Mouse (Mus musculus) adrenal gland, postnatal 36 days (tissue): ENCODE results near the gene Gm20388. TPM values are rescaled to one million over a fixed set of nuclear protein-coding genes. Genes with fewer than 3 reads are reported as not detected.

Source experiments
- DNase-seq, 2 experiments: peaks; one replicate each; pipeline ENCODE4 v3.0.0; 2021; ENCODE audit warnings: mixed read lengths in 1 of 2
- total RNA-seq, 2 experiments: library from RNA; stranded (reverse); gene quantifications; 2 replicates each; pipeline ENCODE4 v1.2.3; 2021

The Gm20388 gene
- total RNA-seq, 2 experiments from 2014 or later = 2.4 to 7.4 TPM

- DNase-seq = no peak
Measured at GRCm38 (mm10) chr8:120230081-120230480, 319.4 kb downstream of the Gm20388 start.

GRCm38 (mm10) chr8:120230715-120231614, 320.3 kb downstream of the Gm20388 start:
- peak; percentile 56 to 64 for DNase-seq

GRCm38 (mm10) chr8:120231870-120232269, 321.2 kb downstream of the Gm20388 start:
- DNase-seq = no peak

- DNase-seq = no peak
Measured at GRCm38 (mm10) chr8:120232398-120232797, 321.8 kb downstream of the Gm20388 start.

- peak in 1 of 2 experiments; percentile 66 for DNase-seq
Measured at GRCm38 (mm10) chr8:120232913-120233312, 322.3 kb downstream of the Gm20388 start.

- peak; percentile 38 to 52 for DNase-seq
Measured at GRCm38 (mm10) chr8:120234457-120234856, 323.8 kb downstream of the Gm20388 start.

- peak in 1 of 2 experiments; percentile 46 for DNase-seq
Measured at GRCm38 (mm10) chr8:120234866-120235265, 324.2 kb downstream of the Gm20388 start.

GRCm38 (mm10) chr8:120243222-120243621, 332.6 kb downstream of the Gm20388 start:
- peak; percentile 37 to 46 for DNase-seq

GRCm38 (mm10) chr8:120243916-120244451, 333.3 kb downstream of the Gm20388 start:
- no peak for DNase-seq

GRCm38 (mm10) chr8:120244553-120244952, 333.9 kb downstream of the Gm20388 start:
- no peak for DNase-seq

GRCm38 (mm10) chr8:120247618-120248017, 337.0 kb downstream of the Gm20388 start:
- DNase-seq = no peak

GRCm38 (mm10) chr8:120248031-120248430, 337.4 kb downstream of the Gm20388 start:
- no peak for DNase-seq

- DNase-seq = no peak
Measured at GRCm38 (mm10) chr8:120248451-120248850, 337.8 kb downstream of the Gm20388 start.

GRCm38 (mm10) chr8:120249800-120250336, 339.2 kb downstream of the Gm20388 start:
- no peak for DNase-seq

- no peak for DNase-seq
Measured at GRCm38 (mm10) chr8:120250750-120251410, 340.2 kb downstream of the Gm20388 start.

GRCm38 (mm10) chr8:120251411-120252035, 340.9 kb downstream of the Gm20388 start:
- no peak for DNase-seq

- peak; percentile 77 to 81 for DNase-seq
Measured at GRCm38 (mm10) chr8:120253626-120254025, 343.0 kb downstream of the Gm20388 start.

GRCm38 (mm10) chr8:120255406-120255987, 344.9 kb downstream of the Gm20388 start:
- no peak for DNase-seq

GRCm38 (mm10) chr8:120256958-120257357, 346.3 kb downstream of the Gm20388 start:
- no peak for DNase-seq

- no peak for DNase-seq
Measured at GRCm38 (mm10) chr8:120259206-120259605, 348.6 kb downstream of the Gm20388 start.

GRCm38 (mm10) chr8:120260677-120261076, 350.0 kb downstream of the Gm20388 start:
- DNase-seq = no peak
